Mouse (Mus musculus) spleen, adult 2 months (tissue): ENCODE results near the gene Atp6v0e2. TPM values are rescaled to one million over a fixed set of nuclear protein-coding genes. Genes with fewer than 3 reads are reported as not detected.
A peak's percentile ranks its signal among the peaks of the same experiment; 100 is the strongest.

ENCODE experiments used
- DNase-seq, 2 experiments: peaks; one replicate each; pipeline versions ENCODE4 v3.0.0 to v3.0.0-alpha.2; 2012 to 2021; ENCODE audit warnings: low spot score in 2 of 2, low read depth in 1 of 2
- H3K27ac ChIP-seq: fragments of 200-500 bp; 2 replicates; pipeline ENCODE4 v1.5.1; 2012; ENCODE audit warnings: low read length, inconsistent platforms; ENCODE audit not compliant: insufficient read depth
- H3K27me3 ChIP-seq: fragments of 200-500 bp; 2 replicates; pipeline ENCODE4 v1.6.1; 2012; ENCODE audit warnings: mild to moderate bottlenecking, moderate library complexity, low read length, inconsistent platforms; ENCODE audit not compliant: control insufficient read depth, insufficient read depth
- H3K36me3 ChIP-seq: fragments of 200-500 bp; 2 replicates; pipeline ENCODE4 v1.6.1; 2012; ENCODE audit warnings: mild to moderate bottlenecking, low read length, inconsistent platforms; ENCODE audit not compliant: control insufficient read depth, insufficient read depth
- H3K4me1 ChIP-seq: fragments of 200-500 bp; 2 replicates; pipeline ENCODE4 v1.6.1; 2011; ENCODE audit warnings: inconsistent platforms; ENCODE audit not compliant: control insufficient read depth, insufficient read depth, insufficient read length
- H3K4me3 ChIP-seq: fragments of 200-500 bp; 2 replicates; pipeline ENCODE4 v1.5.1; 2011; ENCODE audit warnings: mild to moderate bottlenecking, inconsistent platforms; ENCODE audit not compliant: insufficient read depth, insufficient read length; ENCODE audit errors: extremely low read depth
- CTCF ChIP-seq: fragments of 200-500 bp; IDR thresholded peaks from 2 replicates; pipeline ENCODE4 v1.5.1; 2011; ENCODE audit warnings: mild to moderate bottlenecking, inconsistent platforms; ENCODE audit not compliant: insufficient read depth, insufficient read length, insufficient replicate concordance; ENCODE audit errors: extremely low read depth
- POLR2A ChIP-seq: fragments of 200-500 bp; IDR thresholded peaks from 2 replicates; pipeline ENCODE4 v1.6.1; 2011; ENCODE audit warnings: low read depth, low read length, inconsistent platforms
- WGBS: fragments of 180-500 bp; shearing (Covaris S2); methylation state at CpG from one replicate; pipeline ENCODE4 v1.1.7; 2018; 5-methylcytosine and 5-hydroxymethylcytosine counted together
- polyA plus RNA-seq: library from polyadenylated mRNA; depleted of rRNA; stranded (reverse); fragments of >200 nt; gene quantifications from 2 replicates; pipeline ENCODE4 v1.2.3, GENCODE M21; 2012

Atp6v0e2 gene
- polyA plus RNA-seq, 1 experiment: 1.8 TPM

DNA sequence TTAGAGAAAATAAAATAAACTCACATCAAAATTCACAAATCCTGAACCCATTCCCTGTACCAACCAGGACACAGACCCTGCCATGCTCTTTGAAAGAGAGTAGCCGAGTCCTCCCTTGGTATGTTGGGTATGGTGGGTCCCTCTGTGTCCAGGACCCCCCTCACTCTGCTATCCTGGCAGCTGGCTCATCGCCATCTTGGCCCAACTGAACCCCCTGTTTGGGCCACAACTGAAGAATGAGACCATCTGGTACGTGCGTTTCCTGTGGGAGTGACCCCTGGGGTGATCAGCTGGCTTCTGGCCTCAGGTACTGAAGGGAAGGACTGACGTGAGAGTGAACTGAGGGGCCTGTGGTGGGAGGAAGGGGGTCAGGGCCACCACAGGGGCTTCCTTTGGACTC is 2.4 kb downstream of the Atp6v0e2 start:
- Histone ChIP-seq H3K27me3 (no peaks in the 10 kb centered on the region), H3K27ac (no peak overlapping the region), H3K36me3 (no peaks in the 10 kb centered on the region), H3K4me1 (no peaks in the 10 kb centered on the region), H3K4me3 (no peak overlapping the region)
- WGBS: 64% methylated on average over 5 of the region's 5 CpGs
- no peak for DNase-seq
- TF ChIP-seq CTCF (no peak), POLR2A (no peak)

DNA sequence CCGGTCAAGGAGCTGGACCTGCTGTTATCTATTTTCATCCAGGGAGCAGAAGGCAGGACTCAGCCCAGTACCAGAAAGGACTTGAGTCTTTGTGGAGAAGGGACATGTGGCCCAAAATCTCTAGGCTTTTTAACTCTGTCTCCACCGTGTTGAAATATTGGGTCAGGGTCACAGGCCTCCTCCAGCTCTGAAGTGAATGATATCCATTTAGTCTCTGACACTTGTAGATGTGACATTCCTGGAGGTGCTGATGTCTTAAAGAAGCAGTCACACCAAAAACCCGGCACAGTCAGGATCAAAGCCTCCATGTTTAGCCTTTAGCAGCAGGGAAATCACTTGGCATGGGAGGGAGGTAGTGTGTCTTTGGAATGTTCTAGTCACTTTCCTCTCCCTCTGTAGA is 3.3 kb downstream of the Atp6v0e2 start:
- H3K4me1 ChIP-seq: no peaks in the 10 kb centered on the region
- H3K27me3 ChIP-seq: no peaks in the 10 kb centered on the region
- TF ChIP-seq POLR2A (no peak), CTCF (no peak)
- 84% methylated on average over 3 of the region's 3 CpGs for WGBS
- H3K27ac ChIP-seq: no peak overlapping the region
- DNase-seq: no peak
- H3K4me3 ChIP-seq: no peak overlapping the region
- no peaks in the 10 kb centered on the region for H3K36me3 ChIP-seq

DNA sequence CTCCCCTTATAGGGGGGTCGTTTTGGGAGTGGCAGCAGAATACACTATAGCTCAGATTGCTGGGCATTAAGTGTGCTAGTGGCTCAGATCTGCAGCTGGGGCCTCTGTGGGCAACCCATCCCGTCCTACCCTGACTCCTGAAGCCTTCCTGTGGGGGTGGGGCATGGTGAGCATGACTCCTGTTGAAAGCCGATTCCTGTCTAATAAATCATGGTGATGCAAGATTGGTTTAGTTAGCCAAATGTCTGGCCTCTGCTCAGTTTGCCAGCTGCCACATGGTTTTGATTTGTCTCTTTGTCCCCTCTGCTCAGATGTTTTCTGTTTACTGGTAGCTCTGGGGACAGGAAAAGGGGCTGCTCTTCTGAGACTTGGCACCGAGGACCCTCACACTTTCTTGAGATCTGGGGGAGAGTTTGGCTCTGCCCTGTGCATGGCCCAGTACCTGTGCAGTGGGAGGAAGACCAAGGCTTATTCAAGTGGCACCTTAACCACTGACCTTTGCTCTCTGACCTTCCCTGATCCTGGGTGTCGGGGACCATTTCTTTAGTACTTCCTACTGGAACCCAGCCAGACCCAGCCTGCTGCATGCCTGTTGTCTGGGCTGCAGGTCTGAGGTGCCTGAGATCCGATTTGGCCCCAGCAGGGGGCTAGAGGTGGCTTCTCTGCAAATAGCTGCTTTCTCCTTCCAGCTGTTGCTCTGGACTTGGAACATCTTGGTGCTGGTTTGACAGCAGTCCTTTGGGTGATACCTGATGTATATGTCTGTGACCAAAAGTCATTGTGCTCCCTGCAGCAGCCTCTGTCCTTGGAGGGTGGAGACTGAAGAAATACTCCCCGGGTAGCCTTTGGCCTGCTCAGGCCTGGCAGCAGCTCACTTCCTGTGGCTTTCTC is 4.4 kb downstream of the Atp6v0e2 start:
- Histone ChIP-seq H3K4me1 (no peaks in the 10 kb centered on the region), H3K27ac (no peak overlapping the region), H3K36me3 (no peaks in the 10 kb centered on the region), H3K4me3 (no peak overlapping the region), H3K27me3 (no peaks in the 10 kb centered on the region)
- TF ChIP-seq POLR2A (no peak), CTCF (no peak)
- 33% methylated on average over 7 of the region's 7 CpGs for WGBS
- DNase-seq: no peak

DNA sequence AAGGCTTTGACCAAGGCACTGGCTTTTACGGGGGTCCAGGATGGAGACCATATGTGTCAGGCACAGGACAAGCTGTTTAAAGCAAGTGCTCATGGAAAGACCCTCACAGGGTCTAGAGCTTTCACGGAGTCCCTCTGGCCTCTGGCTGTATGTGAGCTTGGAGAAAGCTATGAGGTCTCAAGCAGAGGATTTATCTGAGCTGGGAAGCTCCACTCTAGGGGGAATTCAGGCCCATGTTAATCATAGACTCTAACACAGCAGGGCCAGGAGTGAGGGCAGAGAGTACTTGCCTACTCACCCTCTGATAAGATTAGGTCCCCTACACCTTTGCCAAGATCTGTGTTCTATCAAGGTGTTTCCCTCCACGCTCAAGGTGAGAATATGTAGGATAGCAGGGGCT is 5.2 kb downstream of the Atp6v0e2 start:
- WGBS: 91% methylated on average over 3 of the region's 3 CpGs
- Histone ChIP-seq H3K27ac (no peak overlapping the region), H3K4me3 (no peak overlapping the region), H3K36me3 (no peaks in the 10 kb centered on the region), H3K27me3 (no peaks in the 10 kb centered on the region), H3K4me1 (no peaks in the 10 kb centered on the region)
- DNase-seq: no peak
- no peak for TF ChIP-seq POLR2A

DNA sequence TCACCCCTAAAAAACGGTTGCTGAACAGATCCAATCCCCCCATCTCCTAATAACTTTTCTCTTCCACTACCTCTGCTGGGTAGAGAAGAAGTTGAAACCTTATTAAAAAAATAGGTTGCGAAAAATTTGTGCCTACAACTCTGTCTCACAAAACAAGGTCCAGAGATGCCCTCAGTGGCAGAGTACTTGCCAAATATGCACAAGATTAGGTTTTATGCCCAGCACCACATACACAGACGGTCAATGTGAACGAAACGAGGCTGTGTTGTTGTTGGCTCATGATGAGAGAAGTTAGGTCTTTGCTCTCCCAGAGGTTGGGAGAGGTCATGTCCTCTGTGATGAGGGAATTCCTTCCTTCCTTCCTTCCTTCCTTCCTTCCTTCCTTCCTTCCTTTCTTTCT is 7.8 kb downstream of the Atp6v0e2 start:
- no peaks in the 10 kb centered on the region for H3K4me1 ChIP-seq
- TF ChIP-seq POLR2A: no peak
- TF ChIP-seq CTCF: no peak
- H3K27ac ChIP-seq: no peak overlapping the region
- WGBS: 81% methylated on average over 5 of the region's 5 CpGs
- no peaks in the 10 kb centered on the region for H3K36me3 ChIP-seq
- no peak for DNase-seq
- no peak overlapping the region for H3K4me3 ChIP-seq
- H3K27me3 ChIP-seq: no peaks in the 10 kb centered on the region

DNA sequence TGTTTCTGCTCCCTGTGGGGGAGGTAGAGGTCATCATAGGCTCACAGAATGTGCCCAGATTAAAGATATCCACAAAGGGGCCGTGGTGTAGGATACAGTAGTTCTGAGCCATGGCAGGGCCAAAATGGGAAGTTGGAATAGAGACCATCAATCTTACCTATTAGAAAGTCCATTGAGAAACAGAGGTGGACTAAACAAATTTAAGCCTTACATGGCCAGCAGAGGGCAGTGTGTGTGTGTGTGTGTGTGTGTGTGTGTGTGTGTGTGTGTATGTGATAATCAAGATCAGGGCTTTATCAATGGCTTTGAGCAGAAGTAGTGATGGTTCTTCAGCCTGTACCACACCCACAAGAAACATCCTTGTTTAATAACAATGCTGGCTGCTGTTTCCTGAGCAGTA is 8.9 kb downstream of the Atp6v0e2 start:
- Histone ChIP-seq H3K4me1 (no peaks in the 10 kb centered on the region), H3K36me3 (no peaks in the 10 kb centered on the region), H3K27me3 (no peaks in the 10 kb centered on the region), H3K27ac (no peak overlapping the region), H3K4me3 (no peak overlapping the region)
- no peak for DNase-seq
- 13% methylated on average over 1 of the region's 1 CpGs for WGBS
- no peak for TF ChIP-seq POLR2A
- peak; percentile 39; the same call in 1 of the 2 replicates for TF ChIP-seq CTCF

DNA sequence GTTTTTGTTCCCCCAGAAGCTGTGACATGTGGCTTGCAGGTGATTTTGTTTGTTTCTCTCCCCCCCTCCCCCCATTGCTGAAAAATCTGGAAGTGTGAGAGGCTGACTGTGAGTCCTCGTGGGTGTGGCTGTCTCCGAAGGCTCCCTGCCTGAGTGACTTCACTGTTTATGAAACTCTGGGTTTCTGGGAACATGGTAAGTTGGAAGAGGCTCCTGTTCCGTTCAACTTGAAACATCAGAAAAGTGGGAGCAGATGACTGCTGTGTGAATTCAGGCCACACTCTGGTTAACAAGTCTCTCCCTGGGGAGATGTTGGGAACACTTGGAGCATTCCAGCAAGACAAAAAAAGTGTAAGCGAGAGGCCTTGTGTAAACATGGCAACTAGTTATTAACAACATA is 9.4 kb downstream of the Atp6v0e2 start:
- no peaks in the 10 kb centered on the region for H3K36me3 ChIP-seq
- H3K4me3 ChIP-seq: no peak overlapping the region
- no peak overlapping the region for H3K27ac ChIP-seq
- no peaks in the 10 kb centered on the region for H3K4me1 ChIP-seq
- 79% methylated on average over 4 of the region's 4 CpGs for WGBS
- DNase-seq: no peak
- TF ChIP-seq POLR2A: no peak
- no peak for TF ChIP-seq CTCF
- no peaks in the 10 kb centered on the region for H3K27me3 ChIP-seq
